Mouse (Mus musculus): ENCODE data around the gene Tnfrsf12a. TPM values are rescaled to one million over a fixed set of nuclear protein-coding genes. Genes with fewer than 3 reads are reported as not detected.

The Tnfrsf12a gene
- 10 to 100 TPM in 1 of 2 experiments, 1 to 10 TPM in 1; 7.3 to 15.8 TPM for polyA plus RNA-seq (2017; shearing (Covaris generic))

DNA sequence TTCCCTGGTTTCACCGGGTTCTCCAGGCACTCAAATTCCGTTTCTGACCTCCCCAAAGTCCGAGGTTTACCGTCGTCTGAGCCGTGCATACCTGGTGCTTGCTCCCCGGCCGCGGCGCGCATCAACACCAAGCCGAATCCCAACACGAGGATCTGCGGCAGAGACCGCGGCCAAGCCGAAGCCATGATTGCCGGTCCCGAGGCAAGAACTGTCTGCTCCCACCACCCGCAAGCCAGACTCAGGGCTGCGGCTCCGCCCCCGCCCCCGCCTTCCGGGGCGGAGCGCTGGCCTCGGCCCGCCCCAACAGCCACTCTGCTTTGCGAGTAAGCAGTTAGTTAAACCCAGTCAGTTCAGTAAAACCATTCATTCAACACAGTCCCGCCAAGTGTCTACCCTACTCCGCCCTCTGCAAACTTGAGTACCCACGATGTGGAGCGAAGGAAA is at the start of gene Tnfrsf12a:
TSS of gene Tnfrsf12a (minus strand) at position 233 of the 444 bp plus-strand sequence.

DNA sequence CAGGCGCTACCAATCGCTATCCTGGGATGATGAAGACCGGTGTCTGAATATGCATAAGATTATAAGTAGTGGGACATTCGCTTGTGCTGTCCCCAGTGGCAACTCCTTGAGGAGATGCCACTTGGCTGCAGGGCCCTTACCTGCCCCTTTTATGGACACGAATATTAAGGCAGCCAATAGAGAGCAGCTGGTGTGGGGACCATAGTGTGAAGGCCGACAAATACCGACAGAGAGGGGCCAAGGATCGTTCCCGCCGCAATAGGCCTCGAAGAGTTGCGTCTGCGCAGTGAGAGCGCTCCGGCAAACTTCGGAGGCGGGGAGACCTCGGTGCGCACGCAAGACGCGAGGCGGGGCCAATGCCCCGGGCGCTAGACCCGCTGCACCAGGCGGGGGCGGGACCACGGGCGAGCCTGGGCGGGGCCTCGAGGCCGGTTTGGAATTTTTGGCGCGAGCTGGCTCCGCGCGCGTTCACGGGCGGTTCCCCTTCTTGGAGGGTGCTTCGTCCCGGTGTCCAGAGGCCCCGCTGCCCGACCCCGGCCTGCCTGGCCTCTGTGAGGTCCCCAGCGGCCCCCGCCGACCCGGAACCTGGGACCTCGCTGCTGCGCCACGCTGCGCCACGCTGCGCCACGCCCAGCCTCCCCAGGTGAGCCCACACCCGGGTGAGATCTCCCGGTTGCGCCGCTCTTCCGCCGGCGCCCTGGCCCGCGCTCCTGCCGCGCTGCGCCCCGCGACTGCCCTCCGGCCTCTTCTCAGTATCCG is 48.9 kb upstream of the Tnfrsf12a start, which contains the start of gene Pkmyt1:
TSS of gene Pkmyt1 (plus strand) at position 338 of the 759 bp plus-strand sequence.

DNA sequence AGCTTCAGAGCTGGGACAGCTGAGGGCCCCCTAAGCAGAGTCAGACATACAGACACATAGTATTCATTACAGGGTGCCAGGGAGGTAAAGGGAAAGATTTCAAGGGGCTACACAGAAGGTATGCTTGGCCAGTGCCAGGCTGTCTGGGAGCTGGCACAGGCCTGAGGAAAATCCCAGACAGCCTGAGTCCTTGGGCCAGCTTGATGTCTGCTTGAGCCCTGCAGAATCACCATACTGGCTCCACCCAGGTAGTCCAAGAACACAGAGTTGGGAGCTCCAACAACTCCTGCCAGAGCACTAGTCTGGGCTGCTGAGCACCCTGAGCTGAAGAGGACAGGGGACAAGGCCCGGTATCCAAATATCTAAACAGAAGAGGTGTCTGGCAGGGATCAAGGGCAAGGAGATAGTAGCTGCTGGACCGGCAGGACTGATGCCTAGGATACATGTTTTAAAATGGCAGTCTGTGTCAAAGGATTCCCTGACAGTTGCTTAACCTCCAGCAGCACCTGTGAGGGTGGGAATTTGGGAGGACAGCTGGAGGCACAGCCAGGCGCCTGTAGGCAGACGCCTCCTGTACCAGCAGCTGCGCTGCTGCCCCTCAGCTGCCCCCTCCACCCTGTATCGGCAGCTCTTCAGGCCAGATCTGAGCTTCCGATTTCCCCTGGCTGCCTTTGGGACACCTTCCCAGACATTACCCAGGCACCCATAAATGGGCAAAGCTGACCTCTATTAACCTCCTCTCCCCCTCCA is 45.3 kb upstream of the Tnfrsf12a start, which contains the start of gene 1520401A03Rik:
TSS of gene 1520401A03Rik (minus strand) at position 408 of the 750 bp plus-strand sequence.

DNA sequence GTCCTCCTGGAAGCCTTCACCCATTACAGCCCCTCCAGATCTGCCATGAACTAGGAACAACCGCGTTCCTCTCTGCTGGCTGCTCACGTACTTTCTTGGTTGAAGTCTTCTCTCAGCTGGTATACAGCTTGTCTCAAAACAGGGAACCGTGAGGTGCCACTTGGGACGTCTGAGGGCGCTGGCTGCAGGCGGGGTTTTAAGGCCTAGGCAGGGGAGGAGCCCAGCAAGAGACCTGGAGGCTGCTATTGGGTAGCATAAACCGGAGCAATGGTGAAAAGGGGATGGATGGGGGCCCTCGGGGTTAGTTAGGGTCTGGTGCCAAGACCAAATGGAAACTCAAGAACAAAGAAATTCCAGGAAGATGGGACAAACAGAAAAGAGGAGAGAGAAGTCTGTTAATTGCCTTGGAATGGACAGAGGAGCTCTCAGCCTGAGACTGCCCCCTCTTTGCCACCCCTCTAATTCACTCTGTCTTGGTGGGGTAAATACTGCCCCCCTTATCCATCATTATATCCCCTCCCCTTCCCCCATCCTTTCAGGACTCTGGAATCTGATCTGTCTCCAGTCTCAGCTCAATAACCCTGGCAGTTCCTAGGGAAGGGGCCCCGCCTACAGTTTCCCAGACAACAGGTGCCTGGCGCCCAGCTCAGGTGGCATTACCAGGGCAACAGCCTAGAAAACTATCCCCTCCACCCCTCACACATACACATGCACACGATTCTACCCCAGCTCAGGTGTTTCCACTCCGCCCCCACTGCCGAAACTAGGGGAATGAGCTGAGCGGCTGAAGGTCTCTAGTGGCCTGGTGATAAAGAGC is 6.8 kb upstream of the Tnfrsf12a start, which contains the start of gene Cldn9:
TSS of gene Cldn9 (minus strand) at position 171 of the 817 bp plus-strand sequence.

GRCm38 (mm10) chr17:23679127-23679835 is 2.0 kb upstream of the Tnfrsf12a start, which contains the start of gene Cldn6:
TSS of gene Cldn6 (plus strand) at chr17:23679249.

GRCm38 (mm10) chr17:23673424-23674073 is 3.7 kb downstream of the Tnfrsf12a start, which contains the start of the genes Hcfc1r1 and Thoc6:
TSS of gene Hcfc1r1 (plus strand) at chr17:23673596.
TSS of gene Thoc6 (minus strand) at chr17:23673882.

DNA sequence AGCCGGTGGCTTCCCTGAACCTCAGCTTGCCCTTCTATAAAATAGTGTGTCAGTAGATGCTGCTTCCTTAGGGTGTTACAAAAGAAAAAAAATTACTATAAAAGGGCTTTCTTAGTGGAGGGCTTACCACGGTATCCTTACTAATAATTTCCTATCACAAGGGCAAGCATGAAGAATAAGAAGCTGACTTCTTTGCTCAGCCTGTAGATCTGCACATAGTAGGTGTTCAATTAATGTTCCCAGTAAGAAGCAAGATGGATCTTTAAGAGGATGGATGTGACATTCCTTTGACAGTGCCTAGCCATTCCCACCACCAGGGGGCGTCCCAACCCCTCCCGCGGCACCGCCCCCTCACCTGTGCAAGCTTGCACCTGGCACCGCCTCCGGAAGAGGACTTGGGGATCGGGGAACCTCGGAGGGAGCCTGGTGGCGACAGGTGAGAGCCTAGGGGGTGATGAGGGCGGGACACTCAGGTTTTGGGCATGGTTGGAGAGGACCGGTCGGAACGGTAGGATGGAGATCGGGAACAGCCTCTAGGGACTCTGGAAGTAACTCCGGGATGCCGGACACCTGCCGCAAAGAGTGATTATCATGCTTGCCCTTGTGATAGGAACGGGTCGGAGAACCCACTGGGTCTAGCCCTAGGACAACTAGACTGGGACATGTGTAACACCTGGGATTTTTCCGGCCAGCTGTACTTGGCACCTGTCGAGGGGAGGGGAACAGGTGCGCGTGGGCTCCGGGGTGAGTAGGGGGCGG is 17.0 kb downstream of the Tnfrsf12a start, which contains the start of gene Bicdl2:
TSS of gene Bicdl2 (plus strand) at position 390 of the 759 bp plus-strand sequence.

DNA sequence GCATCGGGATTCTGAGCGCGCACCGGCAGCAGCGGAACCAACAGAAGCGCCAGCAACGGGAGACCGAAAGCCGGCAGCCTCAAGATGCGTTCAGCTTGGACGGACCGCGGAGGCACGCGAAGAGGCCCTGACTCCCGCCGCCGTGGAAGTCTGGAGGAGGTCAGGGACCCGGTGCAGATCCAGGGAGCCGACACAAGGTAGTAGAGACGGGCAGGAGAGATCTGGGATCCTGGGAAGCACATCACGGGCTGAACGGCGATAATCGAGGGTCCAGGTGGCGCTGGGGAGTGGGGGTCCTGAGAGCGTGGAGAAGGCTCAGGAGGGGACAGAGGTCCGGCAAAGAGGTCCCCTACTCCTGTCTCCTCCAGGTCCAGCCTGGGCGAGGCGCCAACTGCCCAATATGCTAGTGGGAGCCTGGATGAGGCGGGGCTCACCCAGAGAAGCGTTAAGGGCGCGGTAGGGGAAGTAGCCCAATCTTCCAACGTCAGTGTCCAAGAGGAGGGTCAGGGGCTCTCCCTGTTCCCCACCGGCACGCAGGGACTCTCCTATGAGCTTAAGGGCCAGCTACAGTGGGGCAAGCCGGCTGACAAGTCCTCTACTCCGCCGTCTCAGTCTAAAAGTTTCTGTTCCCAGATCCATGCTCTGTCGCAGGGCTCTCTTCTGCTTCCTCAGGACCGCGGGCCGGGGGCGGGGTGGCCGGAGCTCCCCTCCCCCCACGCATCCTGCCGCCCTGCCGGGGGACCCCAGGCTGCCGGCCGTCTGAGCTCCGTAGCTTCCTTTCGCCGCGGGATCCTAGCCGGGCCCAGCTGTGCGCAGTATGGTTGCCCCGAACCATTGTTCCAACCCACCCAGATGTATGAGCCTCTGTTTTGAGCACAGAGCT is 32.4 kb downstream of the Tnfrsf12a start, which contains the start of gene Mmp25:
TSS of gene Mmp25 (minus strand) at position 665 of the 883 bp plus-strand sequence.

Other genes starting within 250 kb of the Tnfrsf12a start
- not detected for gene Vmn2r117, start 197.8 kb downstream of the Tnfrsf12a start, polyA plus RNA-seq (2017; shearing (Covaris generic))
- 10 to 100 TPM; 17.0 to 21.4 TPM for gene Zfp213, start 113.2 kb downstream of the Tnfrsf12a start, polyA plus RNA-seq (2017; shearing (Covaris generic))
- under 1 TPM; 0.31 to 0.48 TPM for gene Zfp13, start 78.0 kb downstream of the Tnfrsf12a start, polyA plus RNA-seq (2017; shearing (Covaris generic))
- 1 to 10 TPM; 1.2 to 2.2 TPM for gene Zscan10, start 76.6 kb downstream of the Tnfrsf12a start, polyA plus RNA-seq (2017; shearing (Covaris generic))
- 1 to 10 TPM; 1.1 to 1.9 TPM for gene Mmp25, start 32.2 kb downstream of the Tnfrsf12a start, polyA plus RNA-seq (2017; shearing (Covaris generic))
- 1 to 10 TPM in 1 of 2 experiments, under 1 TPM in 1; 0.75 to 1.2 TPM for gene Bicdl2, start 17.0 kb downstream of the Tnfrsf12a start, polyA plus RNA-seq (2017; shearing (Covaris generic))
- gene Hcfc1r1, start 3.9 kb downstream of the Tnfrsf12a start, polyA plus RNA-seq (2017; shearing (Covaris generic)): 10 to 100 TPM; 52.2 to 57.4 TPM
- gene Thoc6, start 3.6 kb downstream of the Tnfrsf12a start, polyA plus RNA-seq (2017; shearing (Covaris generic)): 10 to 100 TPM; 18.6 to 37.6 TPM
- under 1 TPM in 1 of 2 experiments, not detected in 1; 0.39 TPM for gene Cldn6, start 1.8 kb upstream of the Tnfrsf12a start, polyA plus RNA-seq (2017; shearing (Covaris generic))
- under 1 TPM in 1 of 2 experiments, not detected in 1; 0.71 TPM for gene Cldn9, start 6.6 kb upstream of the Tnfrsf12a start, polyA plus RNA-seq (2017; shearing (Covaris generic))
- gene 1520401A03Rik, start 45.3 kb upstream of the Tnfrsf12a start, polyA plus RNA-seq (2017; shearing (Covaris generic)): 1 to 10 TPM in 1 of 2 experiments, under 1 TPM in 1; 0.49 to 1.3 TPM
- 10 to 100 TPM; 45.8 to 70.2 TPM for gene Pkmyt1, start 48.9 kb upstream of the Tnfrsf12a start, polyA plus RNA-seq (2017; shearing (Covaris generic))
- gene Paqr4, start 63.4 kb upstream of the Tnfrsf12a start, polyA plus RNA-seq (2017; shearing (Covaris generic)): 1 to 10 TPM; 6.7 to 8.1 TPM
- gene Kremen2, start 68.4 kb upstream of the Tnfrsf12a start, polyA plus RNA-seq (2017; shearing (Covaris generic)): 1 to 10 TPM; 4.9 to 7.1 TPM
- gene Flywch1, start 94.1 kb upstream of the Tnfrsf12a start, polyA plus RNA-seq (2017; shearing (Covaris generic)): 10 to 100 TPM; 38.5 to 40.7 TPM
- gene Flywch2, start 108.6 kb upstream of the Tnfrsf12a start, polyA plus RNA-seq (2017; shearing (Covaris generic)): 1 to 10 TPM; 6.7 to 8.0 TPM
- gene Srrm2, start 113.1 kb upstream of the Tnfrsf12a start, polyA plus RNA-seq (2017; shearing (Covaris generic)): 100 to 1,000 TPM; 854 to 986 TPM
- gene Elob, start 151.7 kb upstream of the Tnfrsf12a start, polyA plus RNA-seq (2017; shearing (Covaris generic)): 100 to 1,000 TPM; 516 to 639 TPM
- 1 to 10 TPM in 1 of 2 experiments, not detected in 1; 3.1 TPM for gene Prss33, start 158.6 kb upstream of the Tnfrsf12a start, polyA plus RNA-seq (2017; shearing (Covaris generic))
- gene Prss32, start 166.4 kb upstream of the Tnfrsf12a start, polyA plus RNA-seq (2017; shearing (Covaris generic)): under 1 TPM in 1 of 2 experiments, not detected in 1; 0.73 TPM
- gene Prss41, start 166.7 kb upstream of the Tnfrsf12a start, polyA plus RNA-seq (2017; shearing (Covaris generic)): 1 to 10 TPM; 2.5 to 7.6 TPM
- not detected for gene Prss21, start 190.6 kb upstream of the Tnfrsf12a start, polyA plus RNA-seq (2017; shearing (Covaris generic))
- gene Dcpp1, start 203.4 kb upstream of the Tnfrsf12a start, polyA plus RNA-seq (2017; shearing (Covaris generic)): 10 to 100 TPM in 1 of 2 experiments, not detected in 1; 22.4 TPM
- under 1 TPM in 1 of 2 experiments, not detected in 1; 0.84 TPM for gene Dcpp2, start 203.4 kb upstream of the Tnfrsf12a start, polyA plus RNA-seq (2017; shearing (Covaris generic))
- gene Dcpp3, start 240.0 kb upstream of the Tnfrsf12a start, polyA plus RNA-seq (2017; shearing (Covaris generic)): 1 to 10 TPM in 1 of 2 experiments, under 1 TPM in 1; 0.43 to 5.0 TPM